Mouse (Mus musculus) embryonic fibroblast, embryonic 13.5 days (primary cell): ENCODE measurements at regions not wholly inside any gene's neighbourhood (a gene's known extent, or its start where the extent isn't known, plus 50 kb on each side); places are given as distances from the start of the nearest gene placed in this dataset.

Source experiments
- CTCF ChIP-seq: IDR thresholded peaks from 2 replicates; pipeline ENCODE4 v1.5.1; 2011; ENCODE audit warnings: mild to moderate bottlenecking, control low read depth, low read length, moderate library complexity, borderline replicate concordance; ENCODE audit not compliant: insufficient read depth
- POLR2A ChIP-seq: IDR thresholded peaks from 2 replicates; pipeline ENCODE4 v1.6.1; 2011; ENCODE audit warnings: low read depth, mild to moderate bottlenecking, control low read depth, low read length, moderate library complexity

GRCm38 (mm10) chr15:36933581-36933991 lies 74.0 kb downstream of the Zfp706 start:
- no peak for TF ChIP-seq CTCF
- TF ChIP-seq POLR2A, result no peak
